Mouse (Mus musculus) lung, embryonic 14.5 days (tissue): ENCODE measurements around the gene Rprd2. TPM values are rescaled to one million over a fixed set of nuclear protein-coding genes. Genes with fewer than 3 reads are reported as not detected.

Experiments
- ATAC-seq: fragments of 200-750 bp; cut with Nextera tagmentation; 2 replicates; pipeline ENCODE4 v1.8.0; 2017; ENCODE audit warnings: mild to moderate bottlenecking, moderate TSS enrichment, moderate library complexity; ENCODE audit not compliant: insufficient read depth
- DNase-seq: peaks from one replicate; pipeline ENCODE4 v3.0.0-alpha.2; 2015
- H3K27ac ChIP-seq: fragments of 300-500 bp; sonication (generic); 2 replicates; pipeline ENCODE4 v1.5.1; 2014; ENCODE audit warnings: low read depth, mild to moderate bottlenecking, moderate library complexity
- H3K27me3 ChIP-seq: fragments of 300-500 bp; sonication (generic); 2 replicates; pipeline ENCODE4 v1.6.1; 2014; ENCODE audit warnings: low read length, control low read depth; ENCODE audit not compliant: insufficient read depth
- H3K36me3 ChIP-seq: fragments of 300-500 bp; sonication (generic); 2 replicates; pipeline ENCODE4 v1.6.1; 2014; ENCODE audit warnings: control low read depth; ENCODE audit not compliant: insufficient read depth
- H3K4me1 ChIP-seq: fragments of 300-500 bp; sonication (generic); 2 replicates; pipeline ENCODE4 v1.6.1; 2014; ENCODE audit warnings: antibody characterized with exemption, control low read depth; ENCODE audit not compliant: insufficient read depth
- H3K4me2 ChIP-seq: fragments of 300-500 bp; sonication (generic); 2 replicates; pipeline ENCODE4 v1.6.1; 2014; ENCODE audit warnings: mild to moderate bottlenecking
- H3K4me3 ChIP-seq: fragments of 300-500 bp; sonication (generic); 2 replicates; pipeline ENCODE4 v1.5.1; 2014; ENCODE audit warnings: low read depth, low read length
- H3K9ac ChIP-seq: fragments of 300-500 bp; sonication (generic); 2 replicates; pipeline ENCODE4 v1.6.1; 2014
- H3K9me3 ChIP-seq: fragments of 300-500 bp; sonication (generic); 2 replicates; pipeline ENCODE4 v1.6.1; 2016; ENCODE audit warnings: low read depth, low read length, control low read depth
- CTCF ChIP-seq: IDR thresholded peaks from 2 replicates; pipeline ENCODE4 v1.5.1; 2016; ENCODE audit warnings: antibody characterized with exemption, low read depth
- WGBS: fragments of 180-500 bp; shearing (Covaris S2); extraction: QIAGEN DNeasy Blood & Tissue Kit; methylation state at CpG from one replicate; pipeline ENCODE4 v1.1.7; 2014; 5-methylcytosine and 5-hydroxymethylcytosine counted together
- polyA plus RNA-seq: library from polyadenylated mRNA; unstranded; fragments of >200 nt; fragmentation: Nextera tagmentation; extraction: Ambion mirVana; gene quantifications from 2 replicates; pipeline ENCODE4 v1.2.1, GENCODE M21; 2014

Rprd2 gene
- polyA plus RNA-seq, 1 experiment from 2014 or later: 24.1 TPM

DNA sequence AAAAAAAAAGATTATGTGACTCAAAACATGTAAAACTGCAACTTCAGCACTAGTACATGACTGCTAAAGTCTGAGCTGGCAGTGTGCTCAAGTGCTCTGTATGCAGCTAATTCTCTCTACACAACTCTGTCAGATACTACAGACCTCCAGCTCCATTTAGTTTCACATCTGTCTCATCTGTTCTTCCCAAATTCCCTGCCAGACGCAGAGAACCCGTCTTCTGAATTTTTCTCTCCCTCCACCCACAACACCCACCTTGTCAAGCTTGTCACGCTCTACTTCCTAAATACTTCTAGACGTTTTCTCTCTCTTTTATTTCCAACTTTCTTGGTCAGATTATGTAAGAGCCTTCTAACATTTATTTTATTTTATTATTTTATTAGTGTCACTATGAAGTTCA lies 19.9 kb downstream of the Rprd2 start:
- no peaks in the 10 kb centered on the region for H3K4me1 ChIP-seq
- H3K27ac ChIP-seq: no peak overlapping the region
- no peak overlapping the region for H3K4me2 ChIP-seq
- no peaks in the 10 kb centered on the region for H3K36me3 ChIP-seq
- no peak overlapping the region for H3K4me3 ChIP-seq
- ATAC-seq: no peak
- no peak overlapping the region for H3K9ac ChIP-seq
- TF ChIP-seq CTCF: no peak
- no peaks in the 10 kb centered on the region for H3K9me3 ChIP-seq
- 77% methylated on average over 4 of the region's 4 CpGs for WGBS
- no peak for DNase-seq
- no peaks in the 10 kb centered on the region for H3K27me3 ChIP-seq

DNA sequence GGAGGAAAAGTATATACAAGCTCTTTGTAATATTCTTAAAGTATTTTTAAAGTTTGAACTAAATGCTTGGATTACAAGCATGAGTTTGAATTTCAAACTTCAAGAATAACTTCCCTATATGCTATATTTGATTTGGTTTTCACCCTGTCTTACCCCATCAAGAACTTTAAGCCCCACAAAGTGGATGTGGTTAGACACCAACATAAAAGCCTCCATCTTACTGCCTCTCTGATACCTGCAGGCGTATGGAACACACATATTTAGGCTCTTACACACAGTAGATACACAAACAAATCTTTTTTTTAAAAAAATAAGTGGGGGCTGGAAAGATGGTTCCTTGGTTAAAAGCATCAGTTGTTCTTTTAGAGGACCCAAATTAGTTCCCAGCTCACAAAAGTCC lies 24.4 kb downstream of the Rprd2 start:
- no peaks in the 10 kb centered on the region for H3K27me3 ChIP-seq
- TF ChIP-seq CTCF: no peak
- H3K9ac ChIP-seq: no peak overlapping the region
- H3K27ac ChIP-seq: no peak overlapping the region
- H3K9me3 ChIP-seq: no peaks in the 10 kb centered on the region
- DNase-seq: no peak
- peaks cover 2% of the 10 kb centered on the region; the same call in 1 of the 2 replicates for H3K36me3 ChIP-seq
- H3K4me3 ChIP-seq: no peak overlapping the region
- no peak overlapping the region for H3K4me2 ChIP-seq
- 89% methylated on average over 1 of the region's 1 CpGs for WGBS
- H3K4me1 ChIP-seq: no peaks in the 10 kb centered on the region
- ATAC-seq: no peak

DNA sequence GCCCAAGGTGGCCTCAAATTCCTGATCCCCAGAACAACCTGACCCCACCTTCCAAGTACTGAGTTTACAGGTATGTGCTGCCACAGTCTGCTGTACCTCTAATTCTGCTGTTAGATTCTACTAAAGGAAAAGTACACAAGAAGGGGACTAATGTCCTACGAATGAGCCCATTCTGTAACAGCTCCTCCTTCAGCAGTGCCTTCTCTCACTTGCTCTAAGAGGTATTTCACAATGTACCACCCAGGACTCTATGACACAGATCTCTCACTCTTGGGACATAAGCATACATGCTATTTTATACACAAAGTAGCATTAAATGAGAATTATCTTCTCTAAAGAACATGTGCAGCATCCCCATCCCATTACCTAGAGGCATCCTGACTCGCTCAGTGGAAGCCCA lies 25.0 kb downstream of the Rprd2 start:
- Histone ChIP-seq H3K4me1 (no peaks in the 10 kb centered on the region), H3K36me3 (peaks cover 6% of the 10 kb centered on the region; the same call in 1 of the 2 replicates), H3K9ac (no peak overlapping the region), H3K4me3 (no peak overlapping the region), H3K27me3 (no peaks in the 10 kb centered on the region), H3K4me2 (no peak overlapping the region), H3K27ac (no peak overlapping the region), H3K9me3 (no peaks in the 10 kb centered on the region)
- TF ChIP-seq CTCF: no peak
- WGBS: 65% methylated on average over 2 of the region's 2 CpGs
- DNase-seq (no peak), ATAC-seq (no peak)

DNA sequence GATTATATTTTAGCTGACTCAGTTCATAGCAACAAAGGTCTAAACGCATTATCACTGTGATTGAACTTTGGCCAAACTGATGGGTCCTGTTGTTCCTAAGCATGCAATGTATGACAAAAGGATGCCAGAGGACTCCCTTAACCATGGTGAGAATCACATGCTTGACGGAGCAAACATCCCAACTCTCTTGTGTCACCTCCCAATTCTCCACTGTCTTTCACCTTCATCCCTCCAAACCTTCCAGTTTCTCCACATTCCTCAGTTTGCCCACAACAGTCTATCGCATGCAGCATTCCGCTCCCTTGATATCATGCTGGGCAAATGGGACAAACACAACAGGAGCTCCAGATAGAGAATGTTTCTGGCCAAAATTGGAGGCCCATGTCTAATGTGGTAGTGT lies 33.2 kb downstream of the Rprd2 start:
- ATAC-seq (no peak), DNase-seq (no peak)
- H3K9me3 ChIP-seq: no peaks in the 10 kb centered on the region
- no peak overlapping the region for H3K9ac ChIP-seq
- H3K4me3 ChIP-seq: no peak overlapping the region
- no peak overlapping the region for H3K27ac ChIP-seq
- no peaks in the 10 kb centered on the region for H3K27me3 ChIP-seq
- TF ChIP-seq CTCF: no peak
- no peak overlapping the region for H3K4me2 ChIP-seq
- H3K36me3 ChIP-seq: peaks cover 70% of the 10 kb centered on the region
- H3K4me1 ChIP-seq: no peaks in the 10 kb centered on the region
- 88% methylated on average over 4 of the region's 4 CpGs for WGBS

DNA sequence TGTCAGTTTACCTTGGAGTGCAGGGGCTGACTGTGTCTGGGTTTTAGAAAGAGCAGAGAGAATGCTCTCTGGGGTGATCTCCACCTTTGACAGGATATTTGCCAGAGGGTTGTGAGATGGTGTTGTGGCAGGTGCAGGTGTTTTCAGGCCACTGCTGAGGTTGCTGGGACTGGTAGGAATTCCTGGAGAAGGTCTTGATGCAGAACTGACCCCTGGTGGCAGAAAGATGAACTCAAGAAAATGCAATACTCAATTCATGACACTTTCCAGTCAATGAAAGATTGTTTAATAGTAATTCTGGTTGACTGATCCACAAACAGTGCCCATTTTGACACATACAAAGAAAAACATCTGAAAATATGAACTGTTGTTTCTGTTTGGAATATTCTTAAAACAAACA lies 46.7 kb downstream of the Rprd2 start:
- Histone ChIP-seq H3K4me1 (no peaks in the 10 kb centered on the region), H3K9me3 (no peaks in the 10 kb centered on the region), H3K4me2 (no peak overlapping the region), H3K27ac (no peak overlapping the region), H3K27me3 (no peaks in the 10 kb centered on the region), H3K4me3 (no peak overlapping the region), H3K9ac (no peak overlapping the region), H3K36me3 (peaks cover 76% of the 10 kb centered on the region)
- no peak for ATAC-seq
- DNase-seq: peak; percentile 63
- TF ChIP-seq CTCF: peak; percentile 70

DNA sequence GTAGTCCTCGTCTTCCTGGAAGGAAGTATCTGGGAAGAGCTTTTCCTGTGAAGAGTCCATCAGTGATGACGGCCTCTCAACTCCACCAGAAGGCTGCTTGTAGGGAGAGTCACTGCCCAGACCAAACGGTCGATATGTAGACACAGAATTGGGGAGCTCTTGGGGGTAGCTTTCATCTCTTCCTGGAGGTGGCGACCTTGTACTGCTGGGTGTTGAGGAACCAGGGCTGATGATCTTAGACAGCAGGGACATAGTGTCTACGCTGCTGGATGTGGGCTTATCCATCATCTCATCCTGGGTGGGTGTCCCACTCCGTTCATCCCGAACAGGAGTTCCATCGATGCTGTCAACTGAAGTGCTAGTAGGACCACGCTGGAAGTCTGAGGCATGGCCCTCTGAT lies 53.1 kb downstream of the Rprd2 start:
- WGBS: 85% methylated on average over 10 of the region's 10 CpGs
- no peaks in the 10 kb centered on the region for H3K4me1 ChIP-seq
- H3K9ac ChIP-seq: no peak overlapping the region
- no peak overlapping the region for H3K27ac ChIP-seq
- H3K9me3 ChIP-seq: no peaks in the 10 kb centered on the region
- H3K36me3 ChIP-seq: peaks cover 60% of the 10 kb centered on the region
- H3K4me3 ChIP-seq: no peak overlapping the region
- no peak for TF ChIP-seq CTCF
- H3K4me2 ChIP-seq: no peak overlapping the region
- no peak for ATAC-seq
- no peaks in the 10 kb centered on the region for H3K27me3 ChIP-seq
- no peak for DNase-seq

DNA sequence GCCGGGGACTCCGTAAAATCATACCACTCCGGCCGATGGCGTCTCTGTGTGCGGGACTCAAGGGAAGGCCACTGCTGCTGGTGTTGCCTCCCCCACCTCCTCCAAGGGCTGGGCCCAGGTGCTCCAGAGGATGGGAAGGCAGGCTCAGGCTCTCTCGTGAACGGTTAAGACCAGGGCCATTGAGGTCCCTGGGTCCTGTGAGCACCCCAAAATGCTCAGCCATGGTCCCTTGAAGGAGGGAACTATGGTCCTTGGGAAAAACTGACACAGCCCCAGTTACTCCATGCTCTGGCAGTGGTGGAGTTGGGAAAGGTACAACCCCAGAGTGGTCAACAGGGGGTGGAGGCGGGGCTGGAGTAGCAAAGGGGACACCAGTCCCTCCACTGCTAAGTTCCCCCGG lies 54.9 kb downstream of the Rprd2 start:
- Histone ChIP-seq H3K4me2 (no peak overlapping the region), H3K9me3 (no peaks in the 10 kb centered on the region), H3K27me3 (no peaks in the 10 kb centered on the region), H3K4me1 (no peaks in the 10 kb centered on the region), H3K9ac (no peak overlapping the region), H3K4me3 (no peak overlapping the region), H3K27ac (no peak overlapping the region), H3K36me3 (peaks cover 45% of the 10 kb centered on the region)
- DNase-seq (no peak), ATAC-seq (no peak)
- no peak for TF ChIP-seq CTCF
- 67% methylated on average over 10 of the region's 10 CpGs for WGBS

DNA sequence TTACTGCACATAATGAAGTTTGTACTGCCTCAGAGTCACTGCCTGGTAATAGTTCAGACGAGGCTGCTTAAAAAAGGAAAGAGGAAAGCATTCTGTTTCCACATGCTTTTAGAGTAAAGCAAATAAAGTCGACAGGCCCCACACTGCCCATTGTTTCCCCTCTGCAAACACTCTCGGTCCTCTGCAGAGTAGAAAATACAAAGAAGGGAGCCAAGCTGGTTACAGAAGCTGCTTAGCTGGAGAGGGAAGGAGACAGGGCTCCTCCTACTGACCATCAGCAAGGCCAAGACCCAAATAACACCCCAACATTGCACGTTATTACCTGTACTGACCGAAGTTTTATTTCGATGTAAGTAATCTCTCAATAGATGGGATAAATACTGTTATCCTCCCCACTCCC lies 55.7 kb downstream of the Rprd2 start:
- Histone ChIP-seq H3K4me1 (no peaks in the 10 kb centered on the region), H3K36me3 (peaks cover 38% of the 10 kb centered on the region), H3K9me3 (no peaks in the 10 kb centered on the region), H3K27me3 (no peaks in the 10 kb centered on the region), H3K9ac (no peak overlapping the region), H3K27ac (peak overlapping the region; percentile 32; the same call in 1 of the 2 replicates), H3K4me2 (no peak overlapping the region), H3K4me3 (no peak overlapping the region)
- DNase-seq (peak; percentile 49), ATAC-seq (0 out of 2 replicates have a peak, but pooled peaks have one; percentile 42)
- TF ChIP-seq CTCF: 0 out of 2 replicates have a peak, but pooled peaks have one; percentile 7
- 50% methylated on average over 6 of the region's 6 CpGs for WGBS
